Mouse (Mus musculus) spleen, postnatal 14 days (tissue): ENCODE results near the gene Elovl4.
A peak's percentile ranks its signal among the peaks of the same experiment; 100 is the strongest.

Source experiments
- DNase-seq, 2 experiments: peaks; one replicate each; pipeline ENCODE4 v3.0.0; 2021 to 2022; ENCODE audit warnings: low spot score in 2 of 2

Gene Elovl4

DNA sequence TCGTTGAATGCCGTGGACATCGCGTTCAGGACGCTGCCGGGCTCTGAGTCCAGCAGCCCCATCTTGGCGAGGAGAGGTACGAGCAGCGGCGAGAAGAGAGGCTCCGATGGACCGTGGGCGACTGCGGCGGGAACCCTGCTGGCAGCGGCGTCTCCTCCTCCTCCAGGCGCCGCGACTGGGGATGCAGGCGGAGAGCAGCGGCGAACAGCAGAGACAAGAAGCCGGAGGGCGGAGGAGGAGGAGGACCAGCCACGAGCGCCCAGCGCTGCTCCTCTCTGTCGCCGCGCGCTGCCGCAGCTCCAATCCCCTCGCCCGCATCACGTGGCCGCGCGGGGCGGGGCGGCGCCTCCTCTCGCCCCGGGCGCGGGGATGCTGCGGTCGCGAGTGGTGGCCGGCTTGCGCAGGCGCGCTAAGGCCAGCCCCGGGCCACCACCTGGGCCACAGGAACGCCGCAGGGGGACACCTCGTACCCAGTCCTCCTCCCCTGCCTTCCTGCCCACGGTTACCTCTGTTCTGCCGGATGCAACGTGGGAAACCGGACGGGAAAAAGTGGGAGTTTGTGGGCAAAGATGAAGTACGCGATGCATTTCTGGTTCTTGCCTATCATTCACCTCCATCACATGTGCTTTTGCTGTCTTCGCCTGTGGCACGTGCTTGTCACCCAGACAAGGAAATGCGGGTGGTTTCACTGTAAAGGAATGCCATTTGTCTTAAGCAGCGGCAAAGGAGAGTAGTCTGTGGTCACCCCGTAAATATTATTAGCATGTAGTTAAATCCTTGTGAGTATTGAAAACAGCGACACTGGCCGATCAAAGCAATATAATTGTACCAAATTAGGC lies at the start of gene Elovl4:
Gene Elovl4, minus strand, starts transcription at position 301 of the 839 bp plus-strand sequence.
- no peak for DNase-seq

GRCm38 (mm10) chr9:83852464-83852863 lies 46.4 kb upstream of the Elovl4 start:
- no peak for DNase-seq

- no peak for DNase-seq
These were observed 28.8 kb upstream of the Elovl4 start for GRCm38 (mm10) chr9:83834748-83835313.

GRCm38 (mm10) chr9:83833811-83834747 lies 28.0 kb upstream of the Elovl4 start, which contains the start of gene Ttk:
Gene Ttk, plus strand, starts transcription at chr9:83834689.
- DNase-seq: peak; percentile 83 to 88

DNA sequence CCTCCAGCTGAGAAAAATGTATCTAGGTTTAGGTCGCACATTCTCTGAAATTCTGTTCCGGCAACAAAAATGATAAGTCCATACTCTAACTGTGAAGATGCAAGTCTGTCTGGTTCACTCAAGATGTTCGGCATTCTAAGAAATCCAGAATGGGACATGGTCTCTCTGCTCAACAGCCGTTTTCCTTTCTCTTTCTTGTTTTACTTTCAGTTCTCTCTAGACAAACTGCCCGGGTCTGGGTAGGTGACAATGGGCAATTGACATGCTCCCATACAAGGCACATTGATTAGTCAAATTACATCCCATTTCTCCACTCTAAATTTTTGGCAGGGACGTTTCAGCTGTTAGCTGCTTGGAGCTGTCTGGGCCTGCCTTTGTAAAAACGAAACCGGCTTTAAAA lies 25.1 kb upstream of the Elovl4 start:
- DNase-seq: no peak

DNA sequence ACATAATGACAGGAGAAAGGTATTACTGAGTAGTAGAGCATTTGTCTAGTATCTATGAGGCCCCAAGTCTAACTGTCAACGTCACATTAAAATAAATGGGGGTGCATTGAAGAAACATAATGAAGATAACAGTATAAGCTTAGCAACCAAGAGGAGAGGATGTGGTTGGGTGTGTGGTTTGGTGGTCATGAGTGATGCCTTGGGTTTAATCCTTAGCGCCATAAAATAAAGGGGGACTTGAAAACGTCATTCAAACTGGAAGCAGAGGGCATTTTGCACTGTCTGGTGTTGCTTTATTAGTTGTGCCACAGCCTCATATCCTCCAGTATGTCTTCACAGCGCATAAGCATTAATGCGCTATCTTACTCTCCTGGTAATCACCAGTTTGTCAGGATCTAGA lies 23.8 kb upstream of the Elovl4 start:
- DNase-seq: no peak

- DNase-seq: no peak
These were observed 16.8 kb upstream of the Elovl4 start for GRCm38 (mm10) chr9:83822925-83823324.

GRCm38 (mm10) chr9:83820976-83821375 lies 14.9 kb upstream of the Elovl4 start:
- no peak for DNase-seq

GRCm38 (mm10) chr9:83819188-83819587 lies 13.1 kb upstream of the Elovl4 start:
- no peak for DNase-seq

DNA sequence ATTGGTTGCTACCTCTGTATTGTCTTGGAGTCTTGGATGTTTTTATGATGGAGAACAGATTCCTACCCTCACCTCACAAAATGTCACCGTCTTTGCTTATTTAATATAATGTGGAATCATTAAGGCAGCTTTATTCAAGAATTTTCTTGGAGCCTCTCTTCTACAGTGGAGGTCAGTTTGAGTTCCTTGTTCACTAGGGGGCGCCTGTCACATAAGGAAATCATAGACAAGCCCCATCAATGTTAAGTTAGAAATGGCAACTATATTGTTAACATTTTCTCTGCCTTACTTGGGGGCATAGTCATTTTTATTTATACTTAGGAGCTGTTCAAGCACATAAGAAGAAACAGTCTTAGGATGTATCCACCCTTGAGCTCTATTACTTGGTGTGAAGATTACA lies 1.5 kb upstream of the Elovl4 start:
- DNase-seq: peak in 1 of 2 experiments; percentile 8

DNA sequence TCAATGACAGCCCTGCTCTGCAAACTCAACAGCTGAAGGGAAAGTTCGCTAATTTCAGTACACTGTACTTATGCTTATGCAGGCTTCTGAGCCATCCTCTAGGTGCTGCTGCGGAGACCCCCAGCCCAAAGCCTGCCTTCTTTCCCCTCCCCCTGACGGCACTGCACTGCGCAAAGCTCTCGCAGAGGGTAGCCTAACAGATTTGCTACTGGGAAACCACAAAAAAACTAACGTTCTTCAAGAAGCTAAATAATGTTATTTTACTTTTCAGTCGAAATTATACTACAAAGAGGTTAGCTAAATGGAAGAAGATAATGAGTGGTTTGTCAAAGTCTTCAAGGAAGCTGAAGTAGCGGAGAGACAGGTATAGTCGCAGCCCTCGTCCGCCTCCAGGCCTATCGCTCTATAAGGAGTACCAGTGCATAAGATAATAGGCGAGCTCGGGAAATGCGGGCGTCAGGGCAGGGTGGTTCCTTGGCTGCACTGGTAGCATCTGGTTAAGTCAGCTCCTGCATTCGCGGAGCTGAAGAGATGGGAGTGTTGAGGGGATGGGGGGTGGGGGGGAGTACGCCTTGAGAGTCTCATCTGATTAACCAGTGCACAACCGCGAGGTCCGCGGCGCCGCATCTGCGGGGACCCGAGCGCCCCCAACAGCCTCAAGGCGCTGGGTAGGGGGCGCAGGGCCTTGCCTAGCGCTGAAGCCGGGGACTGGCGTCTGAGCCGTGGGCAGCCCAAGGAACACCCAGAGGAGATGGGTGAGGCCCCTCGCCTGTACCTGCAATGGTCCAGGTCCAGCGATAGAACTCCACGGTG lies 707 bp downstream of the Elovl4 start:
- no peak for DNase-seq

DNA sequence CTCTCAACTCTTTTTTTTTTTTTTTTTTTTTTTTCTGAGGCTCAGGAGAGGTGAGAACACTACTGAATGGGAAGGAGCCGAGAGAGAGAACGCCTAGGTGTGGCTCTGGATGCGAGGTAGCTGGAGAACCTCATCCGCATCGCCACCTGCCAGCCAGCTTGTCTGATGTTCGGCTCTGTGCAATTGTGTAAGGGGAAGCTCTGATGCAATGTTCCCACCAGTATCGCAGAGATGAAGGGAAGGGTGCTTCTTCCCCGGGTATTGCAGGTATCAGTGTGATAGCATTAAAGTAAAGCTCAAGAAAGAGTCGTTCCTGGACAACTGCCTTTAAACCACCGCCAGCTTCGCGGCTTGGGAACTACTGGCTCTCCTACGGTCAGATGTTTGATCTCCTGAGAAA lies 1.7 kb downstream of the Elovl4 start:
- DNase-seq: no peak

GRCm38 (mm10) chr9:83797898-83798297 lies 8.2 kb downstream of the Elovl4 start:
- DNase-seq: no peak

GRCm38 (mm10) chr9:83796875-83797274 lies 9.2 kb downstream of the Elovl4 start:
- DNase-seq: no peak

GRCm38 (mm10) chr9:83789326-83789725 lies 16.8 kb downstream of the Elovl4 start:
- no peak for DNase-seq

DNA sequence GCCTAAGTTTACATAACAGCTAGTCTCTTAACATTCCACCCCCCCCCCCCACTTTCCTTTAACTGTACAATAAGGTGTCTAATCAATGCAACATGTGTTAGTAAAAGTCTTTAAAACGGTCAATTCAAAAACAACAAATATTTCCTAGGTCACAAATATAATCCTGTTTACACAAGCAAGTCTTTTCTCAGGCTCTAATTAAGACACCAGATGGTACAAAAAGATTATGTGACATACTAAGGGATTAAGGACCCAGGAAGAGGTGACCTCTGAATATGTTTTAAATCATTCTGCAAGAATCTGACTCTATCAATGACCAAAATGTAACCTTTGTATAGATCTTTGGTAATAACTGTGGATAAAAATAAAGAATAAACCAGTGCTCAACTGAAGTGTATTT lies 20.6 kb downstream of the Elovl4 start:
- DNase-seq: no peak

DNA sequence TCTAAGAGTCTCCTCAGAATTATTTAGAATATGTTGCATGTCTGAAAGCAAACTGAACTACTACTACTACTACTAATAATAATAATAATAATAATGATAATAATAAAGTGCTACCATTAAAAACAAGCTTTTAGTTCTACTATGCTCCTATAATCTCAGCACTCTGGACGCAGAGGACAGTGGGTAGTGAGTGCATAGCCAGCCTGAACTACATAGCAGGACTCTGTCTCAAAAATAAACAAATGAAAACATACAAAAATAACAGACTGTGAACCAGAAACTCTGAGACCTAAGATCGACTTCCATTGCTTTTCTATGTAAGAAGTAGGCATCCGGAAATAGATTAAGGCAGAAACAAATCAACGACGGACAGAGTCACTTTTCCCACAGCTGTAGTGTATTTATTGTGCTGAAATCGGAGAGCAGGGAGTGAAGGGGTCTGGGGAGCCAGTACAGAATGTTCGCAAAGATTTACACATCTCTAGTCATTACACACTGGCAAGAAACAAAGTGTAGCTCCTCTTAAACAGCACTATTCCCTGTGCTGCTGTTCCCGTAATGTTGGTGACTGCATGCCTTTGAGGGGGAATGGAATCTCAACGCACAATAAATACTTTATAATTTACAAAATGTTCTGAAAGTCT lies 27.6 kb downstream of the Elovl4 start:
- DNase-seq: no peak

GRCm38 (mm10) chr9:83761318-83761717 lies 44.8 kb downstream of the Elovl4 start:
- no peak for DNase-seq

- no peak for DNase-seq
These were observed 74.2 kb downstream of the Elovl4 start for GRCm38 (mm10) chr9:83731877-83732276.

DNA sequence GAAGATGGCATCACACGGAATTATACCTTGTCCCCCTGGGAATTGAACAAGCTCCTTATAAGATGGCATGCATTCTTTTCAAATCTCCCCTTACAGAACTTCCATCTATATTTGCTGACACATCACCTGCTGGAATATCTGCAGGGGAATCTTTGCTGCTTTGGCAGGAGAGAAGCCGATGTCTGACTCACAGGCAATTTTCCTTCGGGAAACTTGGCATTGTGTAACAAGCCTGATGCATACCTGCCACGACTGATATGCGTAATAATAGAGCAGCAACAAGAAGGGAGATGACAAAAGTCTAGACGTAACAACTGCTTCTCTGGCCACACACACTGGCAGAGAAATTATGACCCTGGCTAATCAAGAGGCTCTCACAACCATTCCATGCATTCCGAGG lies 75.2 kb downstream of the Elovl4 start:
- DNase-seq: no peak
